Mouse (Mus musculus) embryonic facial prominence, embryonic 12.5 days (tissue): ENCODE data around the gene Nqo1. TPM values are rescaled to one million over a fixed set of nuclear protein-coding genes. Genes with fewer than 3 reads are reported as not detected.

ENCODE experiments used
- ATAC-seq: fragments of 200-750 bp; cut with Nextera tagmentation; 2 replicates; pipeline ENCODE4 v1.8.0; 2017; ENCODE audit not compliant: insufficient number of reproducible peaks, insufficient read depth, low FRiP score, low TSS enrichment
- H3K27ac ChIP-seq: fragments of 300-500 bp; sonication (generic); 2 replicates; pipeline ENCODE4 v1.5.1; 2016; ENCODE audit warnings: mild to moderate bottlenecking
- H3K27me3 ChIP-seq: fragments of 300-500 bp; sonication (generic); 2 replicates; pipeline ENCODE4 v1.6.1; 2016; ENCODE audit warnings: mild to moderate bottlenecking, moderate library complexity
- H3K36me3 ChIP-seq: fragments of 300-500 bp; sonication (generic); 2 replicates; pipeline ENCODE4 v1.6.1; 2016; ENCODE audit warnings: mild to moderate bottlenecking
- H3K4me1 ChIP-seq: fragments of 300-500 bp; sonication (generic); 2 replicates; pipeline ENCODE4 v1.6.1; 2016
- H3K4me2 ChIP-seq: fragments of 300-500 bp; sonication (generic); replicated peaks from 2 replicates; pipeline ENCODE4 v1.6.1; 2016; ENCODE audit warnings: mild to moderate bottlenecking, moderate library complexity
- H3K4me3 ChIP-seq: fragments of 300-500 bp; sonication (generic); 2 replicates; pipeline ENCODE4 v1.5.1; 2016; ENCODE audit warnings: mild to moderate bottlenecking
- H3K9ac ChIP-seq: fragments of 300-500 bp; sonication (generic); 2 replicates; pipeline ENCODE4 v1.6.1; 2016; ENCODE audit warnings: mild to moderate bottlenecking, moderate library complexity
- H3K9me3 ChIP-seq: fragments of 300-500 bp; sonication (generic); 2 replicates; pipeline ENCODE4 v1.6.1; 2016; ENCODE audit warnings: mild to moderate bottlenecking, moderate library complexity
- WGBS: fragments of 180-500 bp; shearing (Covaris S2); methylation state at CpG from one replicate; pipeline ENCODE4 v1.1.7; 2016; 5-methylcytosine and 5-hydroxymethylcytosine counted together
- polyA plus RNA-seq: library from polyadenylated mRNA; unstranded; fragments of >200 nt; fragmentation: Nextera tagmentation; extraction: Ambion mirVana; gene quantifications from 2 replicates; pipeline ENCODE4 v1.2.1, GENCODE M21; 2016

Nqo1 gene
- polyA plus RNA-seq, 1 experiment from 2014 or later: 14.8 TPM

DNA sequence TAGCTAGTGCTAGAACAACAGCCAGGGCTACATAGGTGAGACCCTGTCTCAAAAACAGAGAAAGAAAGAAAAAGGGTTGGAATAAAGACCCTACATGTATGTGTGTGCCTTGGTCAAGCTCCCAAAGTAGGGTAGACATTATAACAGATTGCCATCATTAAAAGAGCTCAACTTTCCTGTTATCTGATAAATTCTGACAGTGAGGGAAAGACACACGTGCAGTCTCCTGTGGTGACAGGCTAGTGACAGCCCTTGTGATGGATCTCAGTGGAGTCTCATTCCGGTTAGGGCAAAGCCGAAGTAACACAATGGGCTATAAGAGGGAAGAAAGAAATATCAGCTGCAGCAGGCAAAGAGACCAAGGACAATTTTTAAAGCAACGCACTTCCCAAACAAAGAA is 1.1 kb upstream of the Nqo1 start:
- Histone ChIP-seq H3K27me3 (no peaks in the 10 kb centered on the region), H3K27ac (peak overlapping the region; percentile 59; the same call in 1 of the 2 replicates), H3K9ac (0 out of 2 replicates have a peak overlapping the region, but pooled peaks have one; percentile 19), H3K4me3 (no peak overlapping the region), H3K4me2 (peak overlapping the region; percentile 56; the same call in 1 of the 2 replicates), H3K9me3 (no peaks in the 10 kb centered on the region), H3K4me1 (peaks cover 26% of the 10 kb centered on the region), H3K36me3 (peaks cover 9% of the 10 kb centered on the region)
- no peak for ATAC-seq
- WGBS: 70% methylated on average over 4 of the region's 4 CpGs

DNA sequence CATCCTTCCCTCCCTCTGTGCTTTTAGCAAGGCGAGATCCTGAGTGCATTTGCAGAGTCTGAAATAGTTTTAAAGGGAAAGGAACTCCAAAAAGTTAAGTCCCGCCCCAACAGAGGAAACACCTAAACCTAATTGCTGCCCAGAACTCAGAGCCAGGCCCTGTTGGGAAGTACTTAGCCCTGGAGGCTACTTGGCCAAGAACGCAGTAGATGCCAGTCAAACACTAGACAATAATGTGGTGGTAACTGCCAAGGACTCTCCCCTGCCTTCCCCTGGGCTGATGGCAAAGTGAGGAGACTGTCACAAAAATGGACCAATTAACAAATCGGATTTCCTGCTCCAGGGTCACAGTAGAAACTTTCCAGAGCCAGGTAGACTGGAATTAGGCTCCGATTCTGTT is 1.1 kb downstream of the Nqo1 start:
- ATAC-seq: no peak
- no peaks in the 10 kb centered on the region for H3K9me3 ChIP-seq
- no peaks in the 10 kb centered on the region for H3K36me3 ChIP-seq
- peaks cover 40% of the 10 kb centered on the region for H3K4me1 ChIP-seq
- no peak overlapping the region for H3K4me3 ChIP-seq
- no peak overlapping the region for H3K9ac ChIP-seq
- no peaks in the 10 kb centered on the region for H3K27me3 ChIP-seq
- H3K4me2 ChIP-seq: peak overlapping the region; percentile 56; the same call in 1 of the 2 replicates
- 70% methylated on average over 5 of the region's 5 CpGs for WGBS
- H3K27ac ChIP-seq: no peak overlapping the region

DNA sequence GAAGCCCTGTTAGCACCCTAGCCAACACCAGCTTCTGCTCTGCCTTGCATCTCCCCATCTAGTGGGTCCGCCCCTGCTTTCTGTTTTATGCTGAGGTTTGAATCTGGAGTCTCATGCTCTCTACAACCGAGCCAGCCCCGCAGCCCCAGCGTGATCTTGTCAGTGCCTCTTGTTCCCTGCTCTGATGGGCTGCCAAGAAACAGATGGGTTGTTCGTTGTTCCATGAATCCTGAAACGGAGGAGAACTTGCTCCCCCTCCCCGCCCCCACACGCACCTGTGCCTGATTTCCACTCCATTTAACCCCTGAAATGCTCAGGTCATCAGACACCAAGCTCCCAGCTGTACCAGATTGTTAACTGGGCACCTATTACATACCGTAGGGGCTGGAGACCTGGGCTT is 3.5 kb downstream of the Nqo1 start:
- H3K36me3 ChIP-seq: no peaks in the 10 kb centered on the region
- WGBS: 22% methylated on average over 9 of the region's 9 CpGs
- peaks cover 43% of the 10 kb centered on the region for H3K4me1 ChIP-seq
- no peak overlapping the region for H3K4me2 ChIP-seq
- ATAC-seq: no peak
- no peak overlapping the region for H3K9ac ChIP-seq
- H3K9me3 ChIP-seq: no peaks in the 10 kb centered on the region
- no peak overlapping the region for H3K27ac ChIP-seq
- H3K27me3 ChIP-seq: no peaks in the 10 kb centered on the region
- no peak overlapping the region for H3K4me3 ChIP-seq

- 0 out of 2 replicates have a peak, but pooled peaks have one; percentile 67 for ATAC-seq
- Histone ChIP-seq H3K27ac (peak overlapping the region; percentile 61), H3K4me1 (peaks cover 37% of the 10 kb centered on the region), H3K9ac (no peak overlapping the region), H3K9me3 (no peaks in the 10 kb centered on the region), H3K36me3 (no peaks in the 10 kb centered on the region), H3K4me3 (no peak overlapping the region), H3K4me2 (no peak overlapping the region), H3K27me3 (no peaks in the 10 kb centered on the region)
- WGBS: 22% methylated on average over 12 of the region's 12 CpGs
These were observed 5.3 kb downstream of the Nqo1 start for GRCm38 (mm10) chr8:107397665-107398064.

DNA sequence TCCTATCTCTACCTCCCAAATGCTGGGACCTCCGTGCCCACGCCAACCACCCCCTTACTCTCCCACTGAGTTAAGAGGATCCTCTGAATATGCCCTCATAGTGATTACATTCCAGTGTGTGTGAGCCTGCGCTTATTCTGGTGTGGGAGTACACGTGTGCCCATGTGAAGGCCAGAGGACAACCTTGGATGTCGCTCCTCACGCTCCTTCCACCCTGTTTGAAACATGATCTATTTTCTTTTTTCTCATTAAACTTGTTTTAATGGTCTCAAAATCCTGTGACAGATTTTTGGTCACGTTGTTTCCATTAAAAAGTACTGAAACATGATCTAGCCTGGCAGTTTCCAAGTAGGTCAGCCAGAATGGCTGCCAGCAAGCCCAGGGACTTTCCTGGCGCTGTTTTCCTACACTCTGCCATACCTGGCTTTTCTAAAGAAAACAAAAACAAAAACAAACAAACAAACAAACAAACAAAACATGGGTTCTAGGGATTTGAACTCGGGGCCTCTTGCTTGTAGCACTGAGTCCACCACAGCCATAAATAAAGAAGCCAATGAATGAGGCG is 6.8 kb downstream of the Nqo1 start:
- 54% methylated on average over 10 of the region's 10 CpGs for WGBS
- H3K27me3 ChIP-seq: no peaks in the 10 kb centered on the region
- H3K4me2 ChIP-seq: no peak overlapping the region
- peaks cover 24% of the 10 kb centered on the region; the same call in 1 of the 2 replicates for H3K4me1 ChIP-seq
- no peak for ATAC-seq
- no peak overlapping the region for H3K27ac ChIP-seq
- no peak overlapping the region for H3K4me3 ChIP-seq
- no peak overlapping the region for H3K9ac ChIP-seq
- H3K36me3 ChIP-seq: no peaks in the 10 kb centered on the region
- H3K9me3 ChIP-seq: no peaks in the 10 kb centered on the region

GRCm38 (mm10) chr8:107395397-107395796 is 7.6 kb downstream of the Nqo1 start:
- Histone ChIP-seq H3K9ac (no peak overlapping the region), H3K27me3 (no peaks in the 10 kb centered on the region), H3K4me1 (peaks cover 24% of the 10 kb centered on the region; the same call in 1 of the 2 replicates), H3K27ac (no peak overlapping the region), H3K4me3 (no peak overlapping the region), H3K9me3 (no peaks in the 10 kb centered on the region), H3K4me2 (no peak overlapping the region), H3K36me3 (no peaks in the 10 kb centered on the region)
- no peak for ATAC-seq

DNA sequence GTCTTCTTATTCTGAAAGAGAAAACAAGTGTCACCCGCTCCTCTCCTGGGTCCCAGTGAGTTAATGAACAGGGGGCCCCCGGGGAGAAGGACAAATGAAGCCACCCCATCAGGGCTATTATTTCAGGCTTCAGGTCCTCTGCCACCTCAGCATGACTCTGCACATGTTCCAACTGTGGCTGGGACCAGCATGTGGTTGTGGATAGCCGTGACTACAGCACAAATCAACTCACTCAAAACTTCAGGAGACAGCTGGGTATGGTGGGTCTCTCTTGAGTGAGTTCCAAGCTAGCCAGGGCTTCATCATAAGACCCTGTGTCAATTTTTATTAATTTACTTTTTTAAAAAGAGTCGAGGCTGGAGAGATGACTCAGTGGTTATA is 11.9 kb downstream of the Nqo1 start:
- Histone ChIP-seq H3K9me3 (no peaks in the 10 kb centered on the region), H3K4me3 (no peak overlapping the region), H3K4me2 (no peak overlapping the region), H3K9ac (no peak overlapping the region), H3K4me1 (peaks cover 8% of the 10 kb centered on the region; the same call in 1 of the 2 replicates), H3K27ac (no peak overlapping the region), H3K36me3 (no peaks in the 10 kb centered on the region), H3K27me3 (no peaks in the 10 kb centered on the region)
- WGBS: 63% methylated on average over 4 of the region's 4 CpGs
- no peak for ATAC-seq

DNA sequence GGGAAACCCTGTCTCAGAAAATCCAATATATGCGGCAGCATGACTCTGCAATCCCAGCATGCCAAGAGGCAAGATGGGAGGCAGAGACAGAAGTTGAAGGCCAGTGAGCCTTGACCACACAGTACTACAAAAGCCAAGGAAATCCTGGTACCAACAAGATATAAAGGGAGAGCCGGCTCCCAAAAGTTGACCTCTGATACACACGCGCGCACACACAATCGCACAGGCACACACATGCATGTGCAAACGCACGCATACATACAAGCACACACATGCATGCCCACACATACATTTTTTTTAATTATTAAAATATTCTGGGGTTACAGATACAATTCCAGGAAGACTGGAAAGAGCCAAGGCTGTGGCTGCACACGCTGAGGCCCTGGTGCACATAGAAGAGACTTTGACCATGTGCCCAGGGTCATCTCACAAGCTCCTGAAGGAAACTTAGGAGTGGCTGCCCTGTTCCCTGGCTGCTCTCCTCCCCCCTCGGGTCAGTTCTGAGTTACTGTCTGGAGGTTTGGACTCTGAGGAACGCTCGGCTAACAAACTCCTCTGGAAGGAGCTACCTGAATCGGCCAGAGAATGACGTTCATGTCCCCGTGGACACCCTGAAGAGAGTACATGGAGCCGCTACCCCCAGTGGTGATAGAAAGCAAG is 12.4 kb downstream of the Nqo1 start:
- 88% methylated on average over 16 of the region's 16 CpGs for WGBS
- Histone ChIP-seq H3K27ac (no peak overlapping the region), H3K36me3 (no peaks in the 10 kb centered on the region), H3K27me3 (no peaks in the 10 kb centered on the region), H3K9ac (no peak overlapping the region), H3K4me1 (peaks cover 8% of the 10 kb centered on the region; the same call in 1 of the 2 replicates), H3K4me3 (no peak overlapping the region), H3K9me3 (no peaks in the 10 kb centered on the region), H3K4me2 (no peak overlapping the region)
- ATAC-seq: no peak

GRCm38 (mm10) chr8:107389557-107389956 is 13.4 kb downstream of the Nqo1 start:
- Histone ChIP-seq H3K9ac (no peak overlapping the region), H3K9me3 (no peaks in the 10 kb centered on the region), H3K27me3 (no peaks in the 10 kb centered on the region), H3K4me2 (no peak overlapping the region), H3K36me3 (no peaks in the 10 kb centered on the region), H3K4me1 (peaks cover 8% of the 10 kb centered on the region; the same call in 1 of the 2 replicates), H3K4me3 (no peak overlapping the region), H3K27ac (no peak overlapping the region)
- WGBS: 72% methylated on average over 8 of the region's 8 CpGs
- ATAC-seq: no peak

DNA sequence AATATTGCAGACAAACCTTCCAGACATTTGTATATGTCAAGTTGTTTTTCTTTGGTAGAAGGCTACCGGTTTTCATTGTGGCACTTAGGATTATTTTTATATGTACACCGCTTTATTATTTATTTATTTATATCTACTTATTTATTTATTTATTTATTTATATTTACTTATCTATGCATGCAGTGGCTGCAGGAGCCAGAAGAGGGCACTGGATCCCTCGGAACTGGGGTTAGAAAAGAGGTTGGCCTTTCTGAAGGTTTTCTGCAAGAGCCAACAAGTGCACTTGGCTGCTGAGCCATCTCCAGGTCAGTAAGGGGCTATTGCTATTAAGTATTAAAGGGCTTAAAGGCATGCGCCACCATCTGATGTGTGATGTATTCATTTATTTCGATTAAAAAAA is 15.1 kb downstream of the Nqo1 start:
- no peak overlapping the region for H3K4me3 ChIP-seq
- H3K27me3 ChIP-seq: no peaks in the 10 kb centered on the region
- WGBS: 55% methylated on average over 5 of the region's 5 CpGs
- no peak for ATAC-seq
- no peak overlapping the region for H3K4me2 ChIP-seq
- peaks cover 8% of the 10 kb centered on the region; the same call in 1 of the 2 replicates for H3K4me1 ChIP-seq
- no peak overlapping the region for H3K27ac ChIP-seq
- H3K9me3 ChIP-seq: no peaks in the 10 kb centered on the region
- H3K36me3 ChIP-seq: no peaks in the 10 kb centered on the region
- H3K9ac ChIP-seq: no peak overlapping the region

DNA sequence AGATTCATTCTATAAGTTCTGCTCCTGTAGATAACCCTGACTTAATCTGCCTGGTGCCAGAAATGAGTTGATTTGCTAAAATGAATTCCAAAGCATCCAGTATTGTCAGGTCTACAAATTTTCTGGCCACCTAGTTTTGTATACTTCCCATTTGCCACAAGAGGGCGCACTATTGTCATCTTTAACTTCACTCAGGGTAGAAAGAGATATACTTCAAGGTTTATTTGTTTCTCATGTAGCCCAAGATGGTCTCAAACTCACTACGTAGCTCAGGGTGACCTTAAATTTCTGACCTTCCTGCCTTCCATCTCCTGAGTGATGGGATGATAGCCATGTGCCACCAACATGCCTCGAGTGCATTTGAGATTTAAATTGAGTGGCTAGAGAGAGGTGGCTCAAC is 16.4 kb downstream of the Nqo1 start:
- WGBS: 22% methylated on average over 3 of the region's 3 CpGs
- H3K36me3 ChIP-seq: no peaks in the 10 kb centered on the region
- no peak overlapping the region for H3K4me3 ChIP-seq
- peaks cover 8% of the 10 kb centered on the region; the same call in 1 of the 2 replicates for H3K4me1 ChIP-seq
- no peak overlapping the region for H3K4me2 ChIP-seq
- no peaks in the 10 kb centered on the region for H3K9me3 ChIP-seq
- H3K27me3 ChIP-seq: no peaks in the 10 kb centered on the region
- H3K27ac ChIP-seq: no peak overlapping the region
- no peak overlapping the region for H3K9ac ChIP-seq
- ATAC-seq: no peak

DNA sequence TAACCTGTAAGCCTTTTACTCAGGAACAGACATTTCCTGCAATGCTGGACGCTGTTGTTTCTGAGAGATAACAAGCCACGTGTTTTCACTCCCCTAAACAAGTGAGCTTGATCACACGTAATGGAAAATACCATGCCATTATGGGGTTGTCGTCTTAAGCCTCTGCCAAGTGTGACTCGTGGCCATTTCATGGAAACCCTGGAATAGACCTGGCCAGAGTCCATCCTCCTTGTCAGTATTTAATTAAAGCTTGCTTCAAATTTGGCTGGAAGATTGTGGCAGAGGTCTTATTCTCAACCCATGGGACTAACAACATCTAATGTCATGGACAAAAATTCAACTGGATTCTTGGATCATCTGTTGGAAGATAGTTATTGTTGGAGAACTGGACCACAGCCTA is 16.8 kb downstream of the Nqo1 start:
- Histone ChIP-seq H3K4me3 (no peak overlapping the region), H3K9ac (no peak overlapping the region), H3K27ac (no peak overlapping the region), H3K9me3 (no peaks in the 10 kb centered on the region), H3K4me2 (no peak overlapping the region), H3K4me1 (peaks cover 8% of the 10 kb centered on the region; the same call in 1 of the 2 replicates), H3K27me3 (no peaks in the 10 kb centered on the region), H3K36me3 (no peaks in the 10 kb centered on the region)
- ATAC-seq: no peak
- WGBS: 58% methylated on average over 5 of the region's 5 CpGs
